Mouse (Mus musculus) hindbrain, embryonic 11.5 days (tissue): ENCODE results near the gene Chrm2. TPM values are rescaled to one million over a fixed set of nuclear protein-coding genes. Genes with fewer than 3 reads are reported as not detected.

ENCODE experiments used
- ATAC-seq: fragments of 200-750 bp; cut with Nextera tagmentation; 2 replicates; pipeline ENCODE4 v1.8.0; 2017; ENCODE audit warnings: mild to moderate bottlenecking, moderate TSS enrichment, moderate library complexity; ENCODE audit not compliant: low FRiP score
- DNase-seq: peaks from one replicate; pipeline ENCODE4 v3.0.0-alpha.2; 2015; ENCODE audit warnings: low spot score
- H3K27ac ChIP-seq: fragments of 300-500 bp; sonication (generic); 2 replicates; pipeline ENCODE4 v1.5.1; 2014; ENCODE audit warnings: mild to moderate bottlenecking, low read depth, low read length
- H3K27me3 ChIP-seq: fragments of 300-500 bp; sonication (generic); 2 replicates; pipeline ENCODE4 v1.6.1; 2014; ENCODE audit warnings: mild to moderate bottlenecking, low read length, moderate library complexity, mixed read lengths; ENCODE audit not compliant: control insufficient read depth, insufficient read depth
- H3K36me3 ChIP-seq: fragments of 300-500 bp; sonication (generic); 2 replicates; pipeline ENCODE4 v1.6.1; 2014; ENCODE audit warnings: mild to moderate bottlenecking, low read length, moderate library complexity, mixed read lengths; ENCODE audit not compliant: control insufficient read depth, insufficient read depth
- H3K4me1 ChIP-seq: fragments of 300-500 bp; sonication (generic); replicated peaks from 2 replicates; pipeline ENCODE4 v1.6.1; 2014; ENCODE audit warnings: low read length, mixed read lengths; ENCODE audit not compliant: control insufficient read depth, insufficient read depth
- H3K4me2 ChIP-seq: fragments of 300-500 bp; sonication (generic); replicated peaks from 2 replicates; pipeline ENCODE4 v1.6.1; 2014; ENCODE audit warnings: mild to moderate bottlenecking, low read depth, low read length
- H3K4me3 ChIP-seq: fragments of 300-500 bp; sonication (generic); 2 replicates; pipeline ENCODE4 v1.5.1; 2014; ENCODE audit warnings: low read depth, low read length
- H3K9ac ChIP-seq: fragments of 300-500 bp; sonication (generic); 2 replicates; pipeline ENCODE4 v1.6.1; 2014; ENCODE audit warnings: low read depth, low read length
- H3K9me3 ChIP-seq: fragments of 300-500 bp; sonication (generic); 2 replicates; pipeline ENCODE4 v1.6.1; 2016; ENCODE audit warnings: low read length; ENCODE audit not compliant: control insufficient read depth
- WGBS: fragments of 180-500 bp; shearing (Covaris S2); extraction: QIAGEN DNeasy Blood & Tissue Kit; methylation state at CpG from one replicate; pipeline ENCODE4 v1.1.7; 2014; 5-methylcytosine and 5-hydroxymethylcytosine counted together
- microRNA counts: library from miRNA; unstranded; fragments of <30 nt; microRNA quantifications from one replicate; lab custom pipeline; 2015
- polyA plus RNA-seq: library from polyadenylated mRNA; unstranded; fragments of >200 nt; fragmentation: Nextera tagmentation; extraction: Ambion mirVana; gene quantifications from 2 replicates; pipeline ENCODE4 v1.2.1, GENCODE M21; 2014

Gene Chrm2
- polyA plus RNA-seq, 1 experiment from 2014 or later, result 1.3 TPM

GRCm38 (mm10) chr6:36566886-36567285 lies 179.0 kb downstream of the Chrm2 start:
- DNase-seq (no peak), ATAC-seq (no peak)
- no peak overlapping the region for H3K4me3 ChIP-seq
- no peaks in the 10 kb centered on the region for H3K9me3 ChIP-seq
- no peaks in the 10 kb centered on the region for H3K4me1 ChIP-seq
- no peaks in the 10 kb centered on the region for H3K36me3 ChIP-seq
- no peaks in the 10 kb centered on the region for H3K27me3 ChIP-seq
- H3K9ac ChIP-seq, result no peak overlapping the region
- no peak overlapping the region for H3K4me2 ChIP-seq
- H3K27ac ChIP-seq, result no peak overlapping the region
- WGBS, result 90% methylated on average over 2 of the region's 2 CpGs

MicroRNAs within 50 kb of the gene (microRNA counts, 519-probe panel; counts per million panel counts)
- not detected for microRNA mmu-miR-490 (lab: Ali Mortazavi, UCI)
